Mouse (Mus musculus): ENCODE measurements around the gene Sema4d. TPM values are rescaled to one million over a fixed set of nuclear protein-coding genes. Genes with fewer than 3 reads are reported as not detected.

The Sema4d gene
- total and polyA plus RNA-seq, 3 experiments: 12.8 to 67.1 (median 16.7) TPM

DNA sequence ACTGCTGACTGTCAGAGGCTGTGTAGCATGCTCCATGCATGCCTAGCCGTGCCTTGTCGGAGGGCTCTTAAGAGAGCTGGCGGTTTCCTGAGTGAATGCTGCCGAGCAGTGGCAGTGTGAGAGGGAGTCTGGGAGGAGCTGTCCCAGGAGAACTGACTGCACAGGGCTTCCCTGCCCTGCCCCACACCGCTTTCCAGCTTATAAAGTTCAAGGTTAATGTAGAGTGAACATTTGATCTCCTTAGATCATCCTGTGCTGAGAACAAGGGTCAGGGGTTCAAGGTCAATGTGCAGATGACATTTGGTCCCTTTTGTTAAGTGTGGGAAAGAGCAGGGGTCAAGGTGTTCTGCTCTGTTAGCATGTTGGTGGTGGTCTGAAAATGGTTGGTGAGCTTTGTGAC, 112.5 kb downstream of the Sema4d start:
- H3K9me3 ChIP-seq (replicated peaks; ENCODE audit: low read length): no peaks in the 10 kb centered on the region
- no peak overlapping the region for H3K27ac ChIP-seq (ENCODE audit: insufficient read depth, low read depth)
- H3K4me2 ChIP-seq (ENCODE audit: insufficient read depth, low read depth, poor library complexity, severe bottlenecking): no peak overlapping the region
- DNase-seq (ENCODE audit: extremely low read depth): no peak
- TF ChIP-seq NRF1 (IDR thresholded peaks at IDR 0.05; ENCODE audit: low read depth, low read length): no peak
- TF ChIP-seq RAD21 (IDR thresholded peaks at IDR 0.05; ENCODE audit: low read depth, low read length): no peak
- no peak for TF ChIP-seq ZNF384 (IDR thresholded peaks at IDR 0.05; ENCODE audit: low read depth, low read length)
- no peak for TF ChIP-seq ZMIZ1 (IDR thresholded peaks at IDR 0.05; ENCODE audit: low read depth, low read length)
- no peak for TF ChIP-seq NELFE (IDR thresholded peaks at IDR 0.05; ENCODE audit: low read depth, low read length)
- TF ChIP-seq CTCF (conservative IDR thresholded peaks at IDR 0.05 in 1 of 2, IDR thresholded peaks at IDR 0.05 in 1 of 2; ENCODE audit: low read depth in 2 of 2, low read length in 2 of 2): no peak
- no peak for TF ChIP-seq ZC3H11A (IDR thresholded peaks at IDR 0.05; ENCODE audit: low read depth, low read length)
- no peak for TF ChIP-seq PAX5 (IDR thresholded peaks at IDR 0.05; ENCODE audit: low read length)
- no peak for TF ChIP-seq POLR2AphosphoS2 (IDR thresholded peaks at IDR 0.05; ENCODE audit: low read depth, low read length)
- no peak for TF ChIP-seq JUND (conservative IDR thresholded peaks at IDR 0.05; ENCODE audit: low read depth, low read length)
- no peak for TF ChIP-seq SMC3 (IDR thresholded peaks at IDR 0.05; ENCODE audit: low read depth, low read length)
- TF ChIP-seq BHLHE40 (IDR thresholded peaks at IDR 0.05; ENCODE audit: low read depth, low read length): no peak
- TF ChIP-seq ETS1 (conservative IDR thresholded peaks at IDR 0.05; ENCODE audit: low read depth, low read length): no peak
- TF ChIP-seq HCFC1 (IDR thresholded peaks at IDR 0.05; ENCODE audit: low read depth, low read length): no peak
- TF ChIP-seq MAX (IDR thresholded peaks at IDR 0.05; ENCODE audit: low read length): no peak
- no peak for TF ChIP-seq RCOR1 (conservative IDR thresholded peaks at IDR 0.05; ENCODE audit: low read depth, low read length)
- TF ChIP-seq E2F4 (IDR thresholded peaks at IDR 0.05; ENCODE audit: insufficient replicate concordance, low read depth, low read length): no peak
- peaks cover 7 to 16% of the 10 kb centered on the region in 2 experiments for H3K4me1 ChIP-seq (ENCODE audit: control insufficient read depth in 1 of 2, insufficient read depth in 2 of 2)
- H3K79me2 ChIP-seq (replicated peaks; ENCODE audit: control insufficient read depth, extremely low read depth, insufficient read depth, poor library complexity, severe bottlenecking): no peaks in the 10 kb centered on the region; the same call in 1 of the 2 replicates
- H3K36me3 ChIP-seq (replicated peaks in 1 of 2; ENCODE audit: control insufficient read depth in 1 of 2, insufficient read depth in 1 of 2, low read length in 1 of 2): peaks cover 92 to 100% of the 10 kb centered on the region in 2 experiments
- no peak overlapping the region for H3K9ac ChIP-seq (ENCODE audit: insufficient read depth, low read depth)
- dilution Hi-C loops (cut with MboI; ENCODE audit: extremely low pct_ligation_motif_present, extremely low pct_unique_long_range_greater_than_20kb, low sequenced_read_pairs) (no loop called here), in situ Hi-C loops (cut with MboI; ENCODE audit: low pct_ligation_motif_present, low pct_unique_long_range_greater_than_20kb, low sequenced_read_pairs) (no loop called here)
- H3K27me3 ChIP-seq (replicated peaks): no peaks in the 10 kb centered on the region
- no peak overlapping the region for H3K4me3 ChIP-seq (replicated peaks in 1 of 3; ENCODE audit: low read depth in 2 of 3, low read length in 2 of 3, poor library complexity in 1 of 3)

DNA sequence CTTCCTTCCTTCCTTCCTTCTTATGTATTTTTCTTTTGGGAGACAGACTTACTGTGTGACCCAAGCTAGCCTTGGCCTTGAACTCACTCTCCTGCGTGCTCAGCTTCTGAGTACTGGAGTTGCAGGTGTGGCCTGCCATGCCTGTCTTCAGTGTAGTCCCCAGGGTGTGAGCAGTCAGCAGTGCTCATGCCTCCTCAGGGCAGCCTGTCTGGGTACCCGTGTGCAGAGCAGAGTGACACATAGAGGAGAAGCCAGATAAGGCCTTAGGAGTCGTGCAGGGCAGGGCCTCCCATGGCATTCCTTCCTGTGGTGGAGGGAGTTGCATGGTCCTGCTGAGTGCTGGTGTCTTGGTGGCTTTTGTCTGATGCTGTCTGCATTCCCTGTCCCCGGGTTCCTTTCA, 114.2 kb downstream of the Sema4d start:
- Histone ChIP-seq H3K9me3 (replicated peaks; ENCODE audit: low read length) (no peaks in the 10 kb centered on the region), H3K4me3 (replicated peaks in 1 of 3; ENCODE audit: low read depth in 2 of 3, low read length in 2 of 3, poor library complexity in 1 of 3) (no peak overlapping the region), H3K4me2 (ENCODE audit: insufficient read depth, low read depth, poor library complexity, severe bottlenecking) (no peak overlapping the region), H3K36me3 (replicated peaks in 1 of 2; ENCODE audit: control insufficient read depth in 1 of 2, insufficient read depth in 1 of 2, low read length in 1 of 2) (peaks cover 92 to 100% of the 10 kb centered on the region in 2 experiments), H3K79me2 (replicated peaks; ENCODE audit: control insufficient read depth, extremely low read depth, insufficient read depth, poor library complexity, severe bottlenecking) (no peaks in the 10 kb centered on the region; the same call in 1 of the 2 replicates), H3K27ac (ENCODE audit: insufficient read depth, low read depth) (no peak overlapping the region), H3K9ac (ENCODE audit: insufficient read depth, low read depth) (no peak overlapping the region), H3K27me3 (replicated peaks) (no peaks in the 10 kb centered on the region), H3K4me1 (ENCODE audit: control insufficient read depth in 1 of 2, insufficient read depth in 2 of 2) (no peaks in the 10 kb centered on the region)
- in situ Hi-C loops (cut with MboI; ENCODE audit: low pct_ligation_motif_present, low pct_unique_long_range_greater_than_20kb, low sequenced_read_pairs) (no loop called here), dilution Hi-C loops (cut with MboI; ENCODE audit: extremely low pct_ligation_motif_present, extremely low pct_unique_long_range_greater_than_20kb, low sequenced_read_pairs) (no loop called here)
- TF ChIP-seq NELFE (IDR thresholded peaks at IDR 0.05; ENCODE audit: low read depth, low read length) (no peak), MAZ (IDR thresholded peaks at IDR 0.05; ENCODE audit: low read depth, low read length) (no peak), MAFK (IDR thresholded peaks at IDR 0.05; ENCODE audit: insufficient replicate concordance, low read length) (no peak)
- no peak for DNase-seq (ENCODE audit: extremely low read depth)

Data from CH12.LX (cell line).